Mouse (Mus musculus): ENCODE results near the gene Slc50a1.

DNA sequence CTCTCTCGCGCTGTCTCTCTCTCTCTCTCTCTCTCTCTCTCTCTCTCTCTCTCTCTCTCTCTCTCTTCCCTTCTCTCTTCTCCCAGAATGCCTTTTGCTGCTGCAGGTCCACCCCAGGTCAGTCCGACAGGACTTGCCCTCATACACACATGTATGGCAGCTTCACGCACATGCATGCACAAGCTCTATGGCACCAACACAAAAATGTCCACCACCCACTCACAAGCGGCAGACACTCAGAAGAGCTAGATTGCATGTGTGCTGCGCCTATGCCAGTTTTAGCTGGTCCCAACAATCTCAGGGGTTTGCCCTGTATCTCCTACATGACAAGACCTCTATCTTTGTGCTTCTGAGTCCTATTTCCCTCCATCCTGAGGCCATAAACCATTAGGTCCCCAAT lies 46.9 kb upstream of the Slc50a1 start:
- TF ChIP-seq CTCF (IDR thresholded peaks at IDR 0.05; ENCODE audit: control insufficient read depth, insufficient read depth, low read length), result no peak
- TF ChIP-seq POLR2A (IDR thresholded peaks at IDR 0.05; ENCODE audit: borderline replicate concordance, control insufficient read depth, low read depth, low read length), result no peak
